Mouse (Mus musculus) embryonic facial prominence, embryonic 14.5 days (tissue): ENCODE data around the gene Mapk10. TPM values are rescaled to one million over a fixed set of nuclear protein-coding genes. Genes with fewer than 3 reads are reported as not detected.

ENCODE experiments used
- ATAC-seq: fragments of 200-750 bp; cut with Nextera tagmentation; 2 replicates; pipeline ENCODE4 v1.8.0; 2017; ENCODE audit warnings: low read depth, moderate number of reproducible peaks, moderate TSS enrichment
- DNase-seq: peaks from one replicate; pipeline ENCODE4 v3.0.0-alpha.2; 2015; ENCODE audit warnings: low spot score
- H3K27ac ChIP-seq: fragments of 300-500 bp; sonication (generic); replicated peaks from 2 replicates; pipeline ENCODE4 v1.5.1; 2014; ENCODE audit warnings: low read depth, mild to moderate bottlenecking, low read length, moderate library complexity
- H3K27me3 ChIP-seq: fragments of 300-500 bp; sonication (generic); replicated peaks from 2 replicates; pipeline ENCODE4 v1.6.1; 2014; ENCODE audit warnings: low read length; ENCODE audit not compliant: control insufficient read depth, insufficient read depth
- H3K36me3 ChIP-seq: fragments of 300-500 bp; sonication (generic); 2 replicates; pipeline ENCODE4 v1.6.1; 2014; ENCODE audit warnings: low read length, mixed read lengths; ENCODE audit not compliant: control insufficient read depth, insufficient read depth
- H3K4me1 ChIP-seq: fragments of 300-500 bp; sonication (generic); 2 replicates; pipeline ENCODE4 v1.6.1; 2014; ENCODE audit warnings: antibody characterized with exemption, low read length; ENCODE audit not compliant: control insufficient read depth, insufficient read depth
- H3K4me2 ChIP-seq: fragments of 300-500 bp; sonication (generic); 2 replicates; pipeline ENCODE4 v1.6.1; 2014; ENCODE audit warnings: low read depth, mild to moderate bottlenecking, low read length, moderate library complexity, mixed read lengths
- H3K4me3 ChIP-seq: fragments of 300-500 bp; sonication (generic); 2 replicates; pipeline ENCODE4 v1.5.1; 2014; ENCODE audit warnings: low read depth, mild to moderate bottlenecking, low read length
- H3K9ac ChIP-seq: fragments of 300-500 bp; sonication (generic); 2 replicates; pipeline ENCODE4 v1.6.1; 2014; ENCODE audit warnings: low read depth, mild to moderate bottlenecking, low read length, moderate library complexity, mixed read lengths
- H3K9me3 ChIP-seq: fragments of 300-500 bp; sonication (generic); 2 replicates; pipeline ENCODE4 v1.6.1; 2016; ENCODE audit warnings: low read length; ENCODE audit not compliant: control insufficient read depth
- WGBS: fragments of 180-500 bp; shearing (Covaris S2); extraction: QIAGEN DNeasy Blood & Tissue Kit; methylation state at CpG from one replicate; pipeline ENCODE4 v1.1.7; 2014; 5-methylcytosine and 5-hydroxymethylcytosine counted together
- polyA plus RNA-seq: library from polyadenylated mRNA; unstranded; fragments of >200 nt; fragmentation: Nextera tagmentation; extraction: Ambion mirVana; gene quantifications from 2 replicates; pipeline ENCODE4 v1.2.1, GENCODE M21; 2014

Gene Mapk10
- 4.9 and 5.3 TPM in 2 replicates for polyA plus RNA-seq

GRCm38 (mm10) chr5:103211101-103211848 is at the start of gene Mapk10:
Gene Mapk10 (minus strand): TSS chr5:103211334.
- H3K4me1 ChIP-seq: no peaks in the 10 kb centered on the region
- peak within 1 kb of the TSS; percentile 29 for H3K4me3 ChIP-seq
- H3K4me2 ChIP-seq: peak within 1 kb of the TSS; percentile 56
- peak; percentile 94 for DNase-seq
- H3K36me3 ChIP-seq: no peaks in the 10 kb centered on the region
- H3K9ac ChIP-seq: peak within 1 kb of the TSS; percentile 52
- peak within 1 kb of the TSS; percentile 24; the same call in 1 of the 2 replicates for H3K27ac ChIP-seq
- H3K9me3 ChIP-seq: 0 out of 2 replicates have a peak, but pooled peaks cover 4% of the 10 kb centered on the region
- no peaks in the 10 kb centered on the region for H3K27me3 ChIP-seq
- WGBS: 9% methylated on average over 14 of the region's 16 CpGs
- ATAC-seq: peak; percentile 97

- no peak overlapping the region for H3K9ac ChIP-seq
- H3K27ac ChIP-seq: no peak overlapping the region
- H3K4me2 ChIP-seq: no peak overlapping the region
- H3K36me3 ChIP-seq: no peaks in the 10 kb centered on the region
- H3K9me3 ChIP-seq: no peaks in the 10 kb centered on the region
- H3K27me3 ChIP-seq: no peaks in the 10 kb centered on the region
- DNase-seq: no peak
- no peaks in the 10 kb centered on the region for H3K4me1 ChIP-seq
- H3K4me3 ChIP-seq: no peak overlapping the region
- no peak for ATAC-seq
- WGBS: 83% methylated on average over 5 of the region's 5 CpGs
Measured at GRCm38 (mm10) chr5:103256144-103256543, 45.0 kb upstream of the Mapk10 start.

DNA sequence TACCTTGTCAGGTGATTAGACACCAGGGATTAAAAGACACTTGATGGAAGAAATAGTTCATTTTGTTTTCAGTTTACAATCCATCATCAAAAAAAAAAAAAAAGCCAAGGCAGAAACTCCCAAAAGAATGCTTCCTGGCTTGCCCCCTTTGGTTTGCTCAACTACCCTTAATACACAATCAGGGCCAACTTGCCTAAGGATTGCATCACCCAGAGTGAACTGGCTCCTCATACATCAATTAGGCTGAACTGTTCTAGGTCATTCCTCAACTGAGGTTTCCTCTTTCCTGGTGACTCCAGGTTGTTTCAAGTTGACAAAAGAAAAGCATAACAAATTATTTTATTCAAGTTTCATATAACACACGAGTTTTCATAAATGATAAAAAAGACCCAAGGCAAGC is 31.3 kb upstream of the Mapk10 start:
- Histone ChIP-seq H3K9ac (no peak overlapping the region), H3K27ac (no peak overlapping the region), H3K27me3 (no peaks in the 10 kb centered on the region), H3K4me3 (no peak overlapping the region), H3K9me3 (no peaks in the 10 kb centered on the region), H3K4me1 (no peaks in the 10 kb centered on the region), H3K36me3 (no peaks in the 10 kb centered on the region), H3K4me2 (no peak overlapping the region)
- DNase-seq: no peak
- WGBS: 66% methylated on average over 1 of the region's 1 CpGs
- no peak for ATAC-seq

DNA sequence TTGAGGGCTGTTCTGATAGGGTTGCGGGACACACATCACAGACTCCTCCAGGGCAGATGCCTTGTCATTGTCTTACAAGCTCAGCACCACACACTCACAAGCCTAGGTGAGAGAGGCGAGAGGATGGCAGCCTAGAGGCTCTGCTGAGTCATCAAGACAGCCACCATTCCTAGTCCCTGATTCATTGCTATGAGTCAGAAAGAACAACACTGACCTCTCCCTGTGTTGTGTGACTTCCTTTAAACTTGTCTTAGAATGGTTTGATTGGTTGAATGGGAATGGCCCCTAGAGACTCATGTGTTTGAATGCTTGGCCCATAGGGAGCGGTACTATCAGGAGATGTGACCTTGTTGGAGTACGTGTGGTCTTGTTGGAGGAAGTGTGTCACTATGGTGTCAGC is 20.7 kb upstream of the Mapk10 start:
- Histone ChIP-seq H3K4me2 (no peak overlapping the region), H3K36me3 (no peaks in the 10 kb centered on the region), H3K9me3 (no peaks in the 10 kb centered on the region), H3K4me1 (no peaks in the 10 kb centered on the region), H3K27ac (no peak overlapping the region), H3K27me3 (no peaks in the 10 kb centered on the region), H3K9ac (no peak overlapping the region), H3K4me3 (no peak overlapping the region)
- peak; percentile 30 for DNase-seq
- no peak for ATAC-seq
- 87% methylated on average over 4 of the region's 4 CpGs for WGBS

GRCm38 (mm10) chr5:103230334-103230733 is 19.2 kb upstream of the Mapk10 start:
- no peaks in the 10 kb centered on the region for H3K4me1 ChIP-seq
- H3K9ac ChIP-seq: no peak overlapping the region
- no peak overlapping the region for H3K4me2 ChIP-seq
- no peaks in the 10 kb centered on the region for H3K27me3 ChIP-seq
- no peak overlapping the region for H3K27ac ChIP-seq
- H3K36me3 ChIP-seq: no peaks in the 10 kb centered on the region
- ATAC-seq: no peak
- 87% methylated on average over 5 of the region's 5 CpGs for WGBS
- H3K9me3 ChIP-seq: no peaks in the 10 kb centered on the region
- DNase-seq: no peak
- H3K4me3 ChIP-seq: no peak overlapping the region

GRCm38 (mm10) chr5:103229321-103229720 is 18.2 kb upstream of the Mapk10 start:
- ATAC-seq: no peak
- Histone ChIP-seq H3K9me3 (no peaks in the 10 kb centered on the region), H3K27me3 (no peaks in the 10 kb centered on the region), H3K4me2 (no peak overlapping the region), H3K4me3 (no peak overlapping the region), H3K36me3 (no peaks in the 10 kb centered on the region), H3K4me1 (no peaks in the 10 kb centered on the region), H3K27ac (no peak overlapping the region), H3K9ac (no peak overlapping the region)
- WGBS: 73% methylated on average over 3 of the region's 3 CpGs
- DNase-seq: no peak

GRCm38 (mm10) chr5:103221997-103222396 is 10.9 kb upstream of the Mapk10 start:
- WGBS: 51% methylated on average over 2 of the region's 2 CpGs
- DNase-seq: no peak
- no peak overlapping the region for H3K27ac ChIP-seq
- no peak overlapping the region for H3K4me3 ChIP-seq
- H3K4me1 ChIP-seq: no peaks in the 10 kb centered on the region
- no peak for ATAC-seq
- no peak overlapping the region for H3K4me2 ChIP-seq
- H3K27me3 ChIP-seq: no peaks in the 10 kb centered on the region
- no peaks in the 10 kb centered on the region for H3K9me3 ChIP-seq
- H3K9ac ChIP-seq: no peak overlapping the region
- H3K36me3 ChIP-seq: no peaks in the 10 kb centered on the region

DNA sequence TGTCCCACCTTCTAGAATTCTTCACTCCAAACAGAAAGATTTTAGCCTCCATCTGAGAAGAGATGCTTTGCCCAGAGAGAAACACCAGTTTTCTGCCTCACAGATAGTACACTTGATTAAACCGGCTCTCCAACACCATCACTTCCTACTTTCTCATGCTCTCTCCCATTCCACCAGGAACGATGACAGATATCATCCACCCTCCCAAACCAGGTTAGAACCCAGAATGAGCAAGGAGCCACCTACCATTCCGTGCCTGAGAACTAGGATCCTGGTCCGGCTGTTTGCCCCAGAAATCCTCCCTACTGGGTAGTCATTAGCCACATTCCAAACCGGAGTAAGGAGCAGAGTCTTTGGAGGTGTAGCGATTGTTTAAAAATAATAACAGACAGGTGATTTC is 490 bp downstream of the Mapk10 start:
- Histone ChIP-seq H3K4me2 (peak overlapping the region; percentile 56), H3K4me3 (peak overlapping the region; percentile 29), H3K9ac (peak overlapping the region; percentile 52; the same call in 1 of the 2 replicates), H3K27me3 (no peaks in the 10 kb centered on the region), H3K4me1 (no peaks in the 10 kb centered on the region), H3K36me3 (no peaks in the 10 kb centered on the region), H3K9me3 (0 out of 2 replicates have a peak, but pooled peaks cover 3% of the 10 kb centered on the region), H3K27ac (peak overlapping the region; percentile 24; the same call in 1 of the 2 replicates)
- DNase-seq: no peak
- 22% methylated on average over 6 of the region's 6 CpGs for WGBS
- no peak for ATAC-seq

DNA sequence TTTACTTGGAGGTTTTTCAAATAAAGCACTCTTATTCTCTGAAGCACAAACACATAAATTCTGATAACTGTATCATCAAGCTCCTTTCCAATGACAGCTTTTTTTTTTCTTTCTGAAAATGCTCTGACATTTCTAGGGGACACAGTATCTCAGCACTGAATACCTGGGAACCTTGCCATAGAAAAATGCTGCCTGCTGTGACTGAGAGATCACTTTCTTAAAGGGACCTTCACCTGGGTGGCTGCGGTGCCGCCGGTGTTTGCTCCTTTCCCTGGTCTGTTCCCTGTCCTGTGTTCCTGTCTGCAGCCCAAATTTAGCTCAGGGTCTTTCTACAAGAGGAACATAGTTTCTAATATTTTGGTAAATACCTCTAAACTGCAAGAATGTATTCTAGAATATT is 1.1 kb downstream of the Mapk10 start:
- WGBS: 36% methylated on average over 3 of the region's 3 CpGs
- Histone ChIP-seq H3K9ac (no peak overlapping the region), H3K9me3 (no peaks in the 10 kb centered on the region), H3K27me3 (no peaks in the 10 kb centered on the region), H3K4me1 (no peaks in the 10 kb centered on the region), H3K27ac (no peak overlapping the region), H3K4me3 (peak overlapping the region; percentile 29; the same call in 1 of the 2 replicates), H3K4me2 (peak overlapping the region; percentile 7; the same call in 1 of the 2 replicates), H3K36me3 (no peaks in the 10 kb centered on the region)
- no peak for ATAC-seq
- DNase-seq: no peak
